Mouse (Mus musculus) A20 (cell line): ENCODE measurements around the gene Aff3.

ENCODE experiments used
- DNase-seq: peaks from one replicate; pipeline ENCODE4 v3.0.0-alpha.2; 2011; ENCODE audit warnings: low read depth, low spot score

The Aff3 gene

DNA sequence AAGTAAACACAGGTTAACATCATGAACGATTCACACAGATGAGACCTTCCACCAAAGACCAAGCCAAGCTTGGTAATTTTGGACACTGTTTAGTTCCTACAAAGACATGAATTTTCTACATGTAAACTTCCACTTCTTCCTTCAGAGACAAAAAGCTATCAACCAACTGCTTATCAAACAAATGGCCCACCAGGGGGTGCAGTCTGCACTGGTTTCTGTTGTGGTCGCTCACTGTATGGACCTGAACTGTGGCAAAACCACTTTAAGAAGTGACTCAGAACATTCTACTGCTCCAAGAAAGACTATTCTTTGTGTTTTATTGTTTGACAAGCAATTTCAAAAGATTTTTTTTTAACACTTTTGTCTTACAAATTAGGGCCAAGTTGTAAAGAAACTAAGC is 271.8 kb downstream of the Aff3 start:
- DNase-seq: peak; percentile 64

GRCm38 (mm10) chr1:38390886-38391249 is 273.9 kb downstream of the Aff3 start:
- no peak for DNase-seq

- DNase-seq: no peak
Observed at GRCm38 (mm10) chr1:38390235-38390885, 274.4 kb downstream of the Aff3 start.

DNA sequence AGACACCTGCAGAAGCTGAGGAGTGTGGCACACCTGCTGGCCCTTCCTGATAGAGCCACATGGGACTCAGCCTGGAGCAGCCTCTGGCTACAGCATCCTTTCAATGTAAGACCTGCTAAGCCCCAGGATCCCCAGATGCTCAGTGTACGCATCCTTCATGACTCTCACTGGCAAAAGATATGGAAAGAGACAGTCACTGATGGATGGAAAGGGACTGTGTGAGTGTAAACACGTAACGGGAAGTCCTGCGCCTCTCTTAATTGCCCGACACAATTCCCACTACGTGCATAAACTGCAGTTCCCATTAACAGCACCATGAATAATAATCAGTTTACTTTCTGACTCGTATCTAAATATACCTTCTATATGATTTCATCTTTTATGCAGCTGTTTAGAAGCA is 275.2 kb downstream of the Aff3 start:
- no peak for DNase-seq

- DNase-seq: no peak
Observed at GRCm38 (mm10) chr1:38388466-38388865, 276.3 kb downstream of the Aff3 start.

DNA sequence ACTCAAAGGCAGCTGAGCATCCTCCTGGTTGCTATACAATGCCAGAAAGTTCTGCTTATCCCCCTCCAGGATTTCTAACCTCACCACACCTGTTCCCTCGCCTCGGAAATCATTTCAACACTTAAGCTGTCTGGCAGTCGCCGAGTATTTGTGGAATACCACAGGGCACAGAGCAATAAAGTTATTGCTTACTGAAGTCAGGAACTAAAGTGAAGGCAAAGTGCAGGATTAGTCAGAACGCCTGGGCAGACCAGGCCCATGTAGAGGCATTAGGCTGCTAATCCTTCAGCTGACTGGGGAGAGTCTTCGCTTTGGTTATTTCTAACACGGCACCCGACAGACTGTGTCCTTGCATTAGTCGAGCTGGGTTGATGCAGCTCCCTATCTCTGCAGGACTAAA is 277.3 kb downstream of the Aff3 start:
- DNase-seq: no peak

- no peak for DNase-seq
Observed at GRCm38 (mm10) chr1:38384457-38385121, 280.2 kb downstream of the Aff3 start.

DNA sequence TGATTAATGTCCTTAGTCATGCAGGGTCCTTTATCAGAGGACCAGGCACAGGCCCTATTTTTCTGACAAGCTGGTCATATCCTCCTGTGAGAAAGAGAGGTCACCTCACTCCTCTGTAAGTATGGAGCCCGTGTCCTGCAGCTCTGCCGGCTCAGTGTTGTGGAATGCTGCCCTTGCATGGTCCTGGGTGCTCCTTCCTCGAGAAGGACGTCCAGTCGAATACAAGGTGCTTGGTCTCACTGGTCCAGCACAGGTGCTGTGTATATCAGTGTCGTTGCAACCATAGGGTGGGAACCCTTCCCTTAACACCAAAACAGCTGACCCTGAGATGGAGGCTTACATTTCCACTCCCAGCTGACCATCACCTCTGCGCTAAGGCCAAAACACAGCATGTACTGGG is 280.7 kb downstream of the Aff3 start:
- DNase-seq: no peak

- DNase-seq: no peak
Observed at GRCm38 (mm10) chr1:38382683-38383082, 282.1 kb downstream of the Aff3 start.

- DNase-seq: no peak
Observed at GRCm38 (mm10) chr1:38377930-38378329, 286.8 kb downstream of the Aff3 start.

DNA sequence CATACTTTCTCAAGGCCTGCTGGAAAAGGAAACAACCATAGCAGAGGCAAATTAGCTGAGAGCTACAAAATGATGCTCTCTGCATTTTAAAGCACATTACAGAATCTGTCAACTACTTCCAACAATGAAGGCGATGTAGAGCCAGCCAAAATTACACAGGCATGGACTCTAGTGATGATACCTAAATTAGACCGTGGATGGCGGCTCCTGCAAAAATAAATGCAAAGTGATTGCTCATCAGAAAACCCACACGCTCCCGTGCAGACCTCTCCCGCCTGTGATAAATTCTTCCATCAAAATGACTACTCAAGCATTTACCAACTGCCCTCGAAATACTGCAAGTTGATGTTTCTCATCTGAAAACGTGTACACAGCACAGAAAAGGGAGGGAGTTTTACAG is 295.6 kb downstream of the Aff3 start:
- DNase-seq: no peak

- no peak for DNase-seq
Observed at GRCm38 (mm10) chr1:38368081-38368689, 296.6 kb downstream of the Aff3 start.

- DNase-seq: no peak
Observed at GRCm38 (mm10) chr1:38367404-38368080, 297.2 kb downstream of the Aff3 start.

GRCm38 (mm10) chr1:38363856-38364255 is 300.9 kb downstream of the Aff3 start:
- DNase-seq: no peak

DNA sequence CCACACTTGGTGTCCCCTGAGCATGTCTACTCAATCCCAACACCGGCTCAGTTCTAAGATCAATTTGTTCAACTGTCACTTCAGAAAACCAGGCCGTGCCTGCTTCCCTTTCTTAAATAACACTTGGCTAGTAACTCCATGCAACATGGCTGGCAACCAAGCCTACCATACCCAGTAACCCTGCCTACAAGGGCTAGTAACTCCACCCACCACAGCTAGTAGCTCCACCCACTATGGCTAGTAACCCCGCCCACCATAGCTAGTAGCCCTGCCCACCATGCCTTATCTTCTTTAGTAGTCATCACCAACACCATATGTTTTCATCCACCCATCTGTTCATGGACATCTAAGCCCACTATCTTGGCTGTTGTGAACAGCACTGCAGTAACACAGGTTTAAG is 302.5 kb downstream of the Aff3 start:
- DNase-seq: no peak

DNA sequence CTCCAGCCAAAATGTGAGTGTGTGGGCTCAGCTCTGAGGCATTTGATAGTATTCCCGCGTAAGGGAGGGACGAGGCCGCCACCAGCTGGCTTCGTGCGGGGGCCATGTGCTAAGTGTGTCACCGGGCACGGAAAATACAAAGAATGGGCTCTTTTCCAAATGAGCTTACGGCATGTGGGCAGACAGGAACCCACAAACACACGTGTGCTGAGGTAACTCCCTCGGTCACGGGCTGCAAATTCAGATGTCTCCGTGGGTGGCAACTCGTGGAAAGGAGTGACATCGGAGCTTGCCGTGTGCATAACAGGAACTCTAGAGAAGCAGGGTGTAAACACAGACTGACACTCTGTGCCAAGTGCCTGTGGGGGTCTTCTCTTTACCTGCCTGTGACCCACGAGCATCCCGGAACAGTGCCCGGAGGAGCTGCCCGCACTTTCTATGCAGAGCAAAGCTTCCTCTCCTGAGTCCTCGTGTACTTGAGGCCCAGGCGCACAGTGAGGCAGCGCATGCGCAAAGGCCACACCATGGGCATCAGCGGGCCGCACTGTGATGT is 305.9 kb downstream of the Aff3 start:
- DNase-seq: no peak

DNA sequence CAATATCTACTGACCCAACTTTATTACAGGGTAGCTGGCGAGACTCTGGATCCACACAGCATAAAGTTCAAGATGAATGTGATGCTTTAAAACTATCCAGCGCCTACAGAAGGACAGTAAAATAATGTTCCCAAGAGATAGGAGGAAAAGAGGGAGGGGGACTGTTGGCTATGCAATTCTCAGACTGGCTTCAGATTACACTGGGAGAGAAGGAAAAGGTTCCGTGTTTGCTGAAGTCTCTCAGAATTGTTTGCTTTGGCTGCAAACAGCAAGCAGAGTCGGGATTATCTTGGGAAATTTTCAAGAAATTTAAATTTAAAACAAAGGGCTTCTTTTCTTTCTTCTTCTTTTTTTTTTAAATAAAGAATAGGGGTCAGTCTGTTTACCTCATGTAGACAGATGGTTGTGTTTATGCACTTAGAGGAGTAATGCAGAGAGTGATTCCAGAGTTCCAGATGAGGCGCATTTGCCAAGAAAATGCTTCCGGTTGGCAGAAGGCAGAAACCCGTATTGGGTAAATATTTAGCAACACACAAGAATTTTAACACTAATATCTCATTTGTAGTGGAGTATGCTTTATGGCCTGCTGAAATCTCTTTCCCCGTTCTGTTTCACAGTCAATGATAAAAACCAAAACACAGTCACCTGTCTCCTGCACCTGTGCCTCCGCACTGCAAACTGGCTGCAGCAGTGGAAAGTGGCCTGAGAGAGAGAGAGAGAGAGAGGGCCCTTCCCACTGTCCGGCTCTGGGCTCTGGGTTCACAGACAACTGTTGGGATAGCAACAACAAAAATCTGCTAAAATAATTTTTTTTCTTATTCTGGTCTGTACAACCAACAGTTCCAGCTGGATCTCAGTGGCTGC is 306.6 kb downstream of the Aff3 start:
- DNase-seq: no peak

DNA sequence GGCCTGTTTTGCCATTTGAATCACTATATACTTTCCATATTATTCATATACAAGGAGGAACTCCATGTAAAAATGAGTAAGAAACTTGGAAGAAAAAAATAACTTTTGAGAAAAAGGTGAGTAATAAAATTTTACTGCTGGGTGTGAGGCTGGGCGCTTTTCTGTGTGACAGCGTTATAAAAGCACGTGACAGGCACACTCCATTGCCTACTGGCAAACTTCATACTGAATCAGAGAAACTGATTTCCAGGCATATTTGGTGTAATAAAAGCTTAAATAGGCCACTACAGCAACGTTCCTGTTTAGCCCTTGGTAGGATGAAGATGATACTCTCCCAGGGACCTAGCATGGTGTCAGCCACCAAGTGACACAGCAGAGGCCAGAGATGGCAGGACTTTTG is 310.2 kb downstream of the Aff3 start:
- no peak for DNase-seq

GRCm38 (mm10) chr1:38347346-38347745 is 317.4 kb downstream of the Aff3 start:
- no peak for DNase-seq

DNA sequence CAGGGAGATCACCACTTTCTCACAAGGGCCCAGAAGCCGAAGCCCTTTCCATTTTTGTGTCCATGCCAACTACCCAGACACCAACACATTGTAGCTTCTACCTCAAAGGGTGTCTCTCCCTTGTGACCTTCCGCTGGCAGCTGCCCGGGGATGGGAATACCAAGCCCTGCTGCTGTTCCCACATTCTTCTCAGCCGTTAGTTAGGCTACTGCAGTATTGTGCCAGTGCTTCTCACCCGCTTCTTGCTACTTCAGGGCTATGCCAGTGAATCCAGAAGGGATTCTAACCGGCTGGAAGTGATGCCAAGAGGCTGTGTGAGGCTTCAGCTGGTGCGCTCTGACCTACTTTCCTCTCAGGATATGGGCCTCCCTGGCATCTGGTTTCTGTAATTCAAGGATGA is 330.5 kb downstream of the Aff3 start:
- no peak for DNase-seq

- DNase-seq: no peak
Observed at GRCm38 (mm10) chr1:38332919-38333318, 331.8 kb downstream of the Aff3 start.
